Mouse (Mus musculus): ENCODE results near the gene Cmtm8.

The Cmtm8 gene

DNA sequence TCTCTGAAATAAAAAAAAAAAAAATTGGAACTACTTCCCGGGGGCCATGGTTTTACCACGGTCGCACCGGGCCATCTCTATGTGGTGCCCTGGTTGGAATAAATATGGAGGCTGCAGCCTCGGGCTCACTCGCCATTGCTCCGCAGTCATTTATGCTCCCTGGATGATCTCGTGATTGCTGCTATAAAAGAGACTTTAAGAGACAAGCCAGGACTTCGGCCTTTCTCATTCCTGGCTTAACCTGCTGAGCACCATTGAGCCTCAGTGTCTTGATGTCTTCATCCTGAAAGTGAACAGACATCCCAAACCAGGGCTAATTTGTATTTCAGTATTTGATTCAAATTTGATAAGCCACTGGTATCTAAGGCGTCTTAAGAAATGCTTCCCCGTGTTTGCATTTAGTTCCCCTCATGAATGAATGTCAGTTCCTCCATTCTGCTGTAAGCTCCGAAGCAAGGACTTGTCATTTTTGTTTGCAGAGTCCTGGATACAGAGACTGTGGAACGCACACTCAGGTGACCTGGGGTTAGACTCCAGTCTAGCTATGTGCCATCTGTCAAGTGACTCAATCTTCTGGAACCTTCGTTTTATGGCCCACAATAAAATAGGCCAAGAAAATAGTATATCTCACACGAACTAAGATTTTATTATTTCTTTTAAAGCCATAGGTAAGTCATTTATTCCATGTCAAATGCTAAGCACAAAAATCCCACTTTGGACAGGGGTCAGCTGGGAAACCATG, 22.2 kb downstream of the Cmtm8 start:
- no peak for DNase-seq (ENCODE audit: low read depth, low spot score)

DNA sequence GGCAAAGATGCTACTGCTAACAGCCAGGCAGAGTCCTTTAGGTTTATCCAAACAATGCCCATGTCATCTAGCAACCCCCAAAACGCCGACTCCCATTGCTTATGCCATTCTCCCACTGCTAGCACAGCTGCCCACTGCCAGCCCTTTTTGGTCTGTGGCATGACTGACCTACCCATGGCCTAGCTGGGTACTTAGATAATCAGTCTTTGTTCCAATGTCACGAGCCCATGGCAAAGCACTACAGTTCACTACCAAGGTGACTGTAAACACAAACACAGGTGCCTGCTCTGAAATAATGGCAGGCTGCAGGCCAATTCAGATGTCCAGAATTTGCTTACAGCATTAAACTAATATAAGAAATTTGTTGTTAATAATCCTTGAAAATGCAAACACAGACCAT, 25.0 kb downstream of the Cmtm8 start:
- DNase-seq (ENCODE audit: low read depth, low spot score), result no peak

GRCm38 (mm10) chr9:114817012-114817411, 26.9 kb downstream of the Cmtm8 start:
- no peak for DNase-seq (ENCODE audit: low read depth, low spot score)

- DNase-seq (ENCODE audit: low read depth, low spot score), result no peak
Observed at GRCm38 (mm10) chr9:114816121-114816520, 27.8 kb downstream of the Cmtm8 start.

- peak; percentile 23 for DNase-seq (ENCODE audit: low read depth, low spot score)
Observed at GRCm38 (mm10) chr9:114815315-114815714, 28.6 kb downstream of the Cmtm8 start.

DNA sequence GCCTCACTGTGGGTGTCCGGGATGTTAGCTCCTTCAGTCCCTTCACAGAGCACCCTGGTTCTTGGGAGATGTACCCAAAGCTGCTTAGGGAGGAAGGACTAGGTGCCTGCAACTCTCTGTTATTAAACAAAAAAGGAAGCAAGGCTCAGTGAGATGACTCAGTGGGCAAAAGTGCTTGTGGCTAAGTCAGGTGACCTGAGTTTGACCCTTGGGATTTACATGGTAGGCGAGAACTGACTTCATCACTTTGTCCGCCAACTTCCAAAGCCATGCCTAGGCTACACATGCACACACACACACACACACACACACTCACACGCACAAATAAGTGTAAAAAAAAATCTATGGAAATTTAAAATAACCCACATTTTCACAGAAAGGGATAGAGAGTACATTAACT, 32.0 kb downstream of the Cmtm8 start:
- no peak for DNase-seq (ENCODE audit: low read depth, low spot score)

- DNase-seq (ENCODE audit: low read depth, low spot score), result no peak
Observed at GRCm38 (mm10) chr9:114810837-114811236, 33.1 kb downstream of the Cmtm8 start.

GRCm38 (mm10) chr9:114808671-114809070, 35.3 kb downstream of the Cmtm8 start:
- DNase-seq (ENCODE audit: low read depth, low spot score), result no peak

DNA sequence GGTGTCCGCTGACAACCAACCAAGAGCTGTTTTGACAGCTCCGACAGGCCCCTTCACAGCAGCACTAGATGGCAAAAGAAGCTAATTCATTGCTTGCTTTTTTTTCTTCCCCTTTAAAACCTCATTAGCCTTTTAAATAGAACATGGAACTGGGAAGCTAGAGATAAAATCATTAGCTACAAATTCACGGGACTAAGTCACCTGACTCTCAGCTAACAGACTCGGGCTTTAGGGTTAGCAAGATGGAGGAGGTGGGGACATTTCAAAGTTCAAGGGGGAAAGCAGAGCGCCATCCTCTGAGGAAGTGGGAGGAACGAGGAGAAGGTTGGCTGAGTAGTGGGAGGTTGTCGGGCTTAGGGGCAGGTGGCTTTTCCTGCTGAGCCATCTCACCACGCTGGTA, 36.7 kb downstream of the Cmtm8 start:
- no peak for DNase-seq (ENCODE audit: low read depth, low spot score)

- DNase-seq (ENCODE audit: low read depth, low spot score), result peak; percentile 23
Observed at GRCm38 (mm10) chr9:114805151-114805671, 38.7 kb downstream of the Cmtm8 start.

DNA sequence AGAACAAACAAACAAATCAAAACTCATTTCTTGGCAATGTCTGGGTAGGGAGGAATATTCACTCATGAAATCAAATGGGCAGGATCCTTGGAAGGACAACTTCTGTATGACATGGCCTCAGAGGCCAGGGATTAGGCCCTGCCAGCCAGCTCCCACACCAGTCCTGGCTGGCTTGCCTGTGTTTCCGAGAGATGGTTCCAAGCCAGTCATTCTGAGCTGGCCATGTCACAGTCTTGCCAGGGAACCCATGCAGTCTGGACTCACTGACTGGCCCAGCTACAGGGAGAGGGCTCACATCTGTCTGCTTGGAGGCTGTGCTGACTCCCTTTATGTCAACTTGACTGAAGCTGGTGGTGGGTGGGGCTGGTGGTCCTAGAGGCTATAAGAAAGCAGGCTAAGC, 41.8 kb downstream of the Cmtm8 start:
- no peak for DNase-seq (ENCODE audit: low read depth, low spot score)

- no peak for DNase-seq (ENCODE audit: low read depth, low spot score)
Observed at GRCm38 (mm10) chr9:114801301-114801700, 42.7 kb downstream of the Cmtm8 start.

DNA sequence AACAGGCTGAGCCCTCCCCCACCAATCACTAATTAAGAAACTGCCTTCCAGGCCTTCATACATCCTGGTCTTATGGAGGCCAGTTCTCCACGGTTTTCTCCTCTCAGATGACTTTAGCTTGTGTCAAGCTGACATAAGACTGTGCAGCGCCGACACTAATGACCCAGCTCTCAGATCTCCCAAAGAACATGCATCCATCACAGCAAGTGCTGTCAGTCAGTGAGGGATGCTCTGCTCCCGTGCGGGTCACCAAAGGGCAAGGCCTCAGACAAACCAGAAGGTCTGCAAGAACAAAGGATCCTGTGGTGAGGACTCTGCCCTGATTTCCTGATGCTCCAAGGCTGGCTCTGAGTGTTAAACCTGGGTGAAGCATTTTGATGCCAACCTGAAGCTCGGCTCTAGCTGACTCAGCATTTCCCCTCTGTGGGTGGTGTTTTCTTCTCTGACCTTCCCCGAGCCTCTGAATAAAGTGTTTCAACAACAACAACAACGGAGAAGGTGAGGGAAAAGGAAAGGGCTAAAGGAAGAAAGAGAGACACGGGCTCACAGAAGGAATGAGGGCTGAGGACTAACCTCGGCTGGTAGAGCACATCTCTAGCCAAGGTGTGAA, 44.4 kb downstream of the Cmtm8 start:
- DNase-seq (ENCODE audit: low read depth, low spot score), result no peak

DNA sequence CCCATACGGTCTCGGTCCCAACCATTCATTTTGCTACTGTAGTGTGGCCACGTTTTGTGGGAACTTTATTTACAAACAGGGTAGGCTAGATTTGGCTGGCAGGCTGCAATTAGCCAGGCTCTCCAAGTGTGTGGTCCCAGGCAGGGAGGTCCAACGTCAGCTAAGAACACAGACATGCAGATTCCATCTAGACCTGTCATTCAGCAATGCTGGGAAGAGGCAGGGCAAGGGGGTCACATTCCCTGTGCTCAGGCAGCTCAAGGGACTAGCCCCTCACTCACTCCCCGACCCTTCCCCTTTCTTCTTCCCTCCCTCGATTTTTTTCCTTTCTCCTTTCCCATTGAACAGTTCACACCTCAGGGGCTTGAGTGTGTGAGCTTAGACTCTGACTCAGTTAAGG, 45.1 kb downstream of the Cmtm8 start:
- DNase-seq (ENCODE audit: low read depth, low spot score), result no peak

DNA sequence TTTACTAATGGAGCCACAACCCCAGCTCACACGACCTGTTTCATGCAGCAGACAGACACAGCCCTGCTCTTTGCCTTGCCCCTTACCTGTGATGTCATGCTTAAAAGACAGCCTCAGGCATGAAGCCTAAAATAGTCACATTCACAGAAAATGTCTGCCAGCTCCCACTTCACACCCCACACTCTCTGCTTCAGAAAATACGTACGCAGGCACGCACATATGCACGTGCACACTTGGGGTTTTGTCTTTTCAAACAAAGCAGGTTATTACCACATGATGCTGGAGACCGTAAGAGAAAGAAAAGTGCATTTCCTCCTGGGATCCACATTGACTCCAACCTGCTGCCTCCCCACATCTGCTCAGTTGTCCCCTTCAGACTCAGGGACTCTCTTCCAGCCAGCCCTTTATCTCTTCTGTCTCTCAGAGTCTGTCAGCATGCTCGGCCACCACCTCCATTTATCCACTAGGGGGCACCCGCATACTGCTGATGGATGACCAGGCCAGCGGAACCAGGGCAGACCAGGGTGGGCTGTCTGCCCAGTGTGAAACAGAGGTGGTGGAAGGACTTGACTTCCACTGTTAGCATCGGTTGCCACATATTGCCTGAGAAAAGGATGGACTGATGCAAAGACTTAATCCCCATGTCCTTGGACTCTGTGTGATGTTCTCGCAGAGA, 46.5 kb downstream of the Cmtm8 start:
- peak; percentile 79 for DNase-seq (ENCODE audit: low read depth, low spot score)

GRCm38 (mm10) chr9:114796473-114797050, 47.4 kb downstream of the Cmtm8 start:
- DNase-seq (ENCODE audit: low read depth, low spot score), result no peak

GRCm38 (mm10) chr9:114794491-114794890, 49.5 kb downstream of the Cmtm8 start:
- DNase-seq (ENCODE audit: low read depth, low spot score), result no peak

GRCm38 (mm10) chr9:114793764-114794295, 50.1 kb downstream of the Cmtm8 start:
- DNase-seq (ENCODE audit: low read depth, low spot score), result no peak

- no peak for DNase-seq (ENCODE audit: low read depth, low spot score)
Observed at GRCm38 (mm10) chr9:114789989-114790388, 54.0 kb downstream of the Cmtm8 start.

DNA sequence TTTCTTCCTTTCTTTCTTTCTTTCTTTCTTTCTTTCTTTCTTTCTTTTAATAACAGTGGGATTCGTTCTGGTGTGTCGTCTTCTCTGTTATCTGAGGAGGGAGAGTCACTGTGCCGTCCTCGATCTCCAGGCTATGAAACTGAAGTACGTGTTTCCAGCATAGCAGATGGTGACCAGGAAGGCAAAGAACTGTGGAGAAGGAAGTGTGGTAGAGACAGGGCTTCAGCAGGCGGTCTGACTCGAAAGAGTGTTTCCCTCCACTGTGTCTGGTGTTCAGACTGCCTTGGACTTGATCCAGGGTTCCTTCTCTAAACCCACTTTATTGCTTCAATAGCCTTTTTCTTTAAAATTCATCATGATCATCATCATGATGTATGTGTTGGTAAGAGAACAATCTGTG, 54.4 kb downstream of the Cmtm8 start:
- DNase-seq (ENCODE audit: low read depth, low spot score), result no peak

- DNase-seq (ENCODE audit: low read depth, low spot score), result no peak
Observed at GRCm38 (mm10) chr9:114788697-114789096, 55.3 kb downstream of the Cmtm8 start.

DNA sequence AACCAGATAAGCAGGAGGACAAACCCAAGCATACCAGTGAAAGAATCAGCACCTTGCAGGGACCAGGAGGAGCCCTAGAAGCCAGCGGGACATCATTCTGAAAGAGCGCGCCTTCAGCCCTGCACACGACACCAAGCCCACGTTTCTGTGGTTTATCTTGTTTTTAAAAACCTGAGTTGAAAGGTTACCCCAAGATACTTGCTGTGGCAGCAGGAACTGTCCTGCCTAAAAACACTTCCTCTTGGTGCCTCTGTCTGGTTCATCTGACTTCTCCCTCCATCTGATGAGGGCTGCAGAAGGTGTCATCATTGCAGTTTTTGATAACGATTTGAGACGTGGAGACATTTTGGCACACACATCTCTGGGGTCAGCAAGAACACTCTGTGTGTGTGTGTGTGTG, 56.2 kb downstream of the Cmtm8 start:
- no peak for DNase-seq (ENCODE audit: low read depth, low spot score)
